Mouse (Mus musculus) gastrocnemius, postnatal 14 days (tissue): Measurements from ENCODE around the gene Fgf10. TPM values are rescaled to one million over a fixed set of nuclear protein-coding genes. Genes with fewer than 3 reads are reported as not detected.

ENCODE experiments used
- DNase-seq: peaks from one replicate; pipeline ENCODE4 v3.0.0; 2021; ENCODE audit warnings: mixed read lengths
- intact Hi-C: fragments of 180-260 bp; cut with DNase I; formaldehyde crosslinking; loops from one replicate; pipeline ENCODE4 v1.15.1; 2025; ENCODE audit warnings: low total_unique reads
- total RNA-seq, 2 experiments: library from RNA; stranded (reverse); gene quantifications; 2 replicates each; pipeline ENCODE4 v1.2.3; 2021

Gene Fgf10
- total RNA-seq, 2 experiments from 2014 or later: 0.29 to 0.53 TPM

GRCm38 (mm10) chr13:118715066-118716018 lies 45.8 kb downstream of the Fgf10 start:
- intact Hi-C loops: no loop called here

GRCm38 (mm10) chr13:118716265-118716664 lies 46.7 kb downstream of the Fgf10 start:
- intact Hi-C loops: no loop called here
- no peak for DNase-seq

More at GRCm38 (mm10) chr13:118715066-118716018, 45.8 kb downstream of the Fgf10 start:
- no peak for DNase-seq

GRCm38 (mm10) chr13:118716726-118717125 lies 47.1 kb downstream of the Fgf10 start:
- intact Hi-C loops: no loop called here
- DNase-seq: no peak

- DNase-seq: no peak
- intact Hi-C loops: no loop called here
Observed at GRCm38 (mm10) chr13:118718396-118718795, 48.8 kb downstream of the Fgf10 start.

- DNase-seq: no peak
- intact Hi-C loops: no loop called here
Observed at GRCm38 (mm10) chr13:118721668-118722067, 52.1 kb downstream of the Fgf10 start.

GRCm38 (mm10) chr13:118731850-118732552 lies 62.4 kb downstream of the Fgf10 start:
- intact Hi-C loops: no loop called here
- DNase-seq: no peak

- intact Hi-C loops: no loop called here
Observed at GRCm38 (mm10) chr13:118739854-118740411, 70.3 kb downstream of the Fgf10 start.

GRCm38 (mm10) chr13:118742788-118743187 lies 73.2 kb downstream of the Fgf10 start:
- DNase-seq: no peak
- intact Hi-C loops: no loop called here

More at GRCm38 (mm10) chr13:118739854-118740411, 70.3 kb downstream of the Fgf10 start:
- DNase-seq: no peak

GRCm38 (mm10) chr13:118744806-118745205 lies 75.2 kb downstream of the Fgf10 start:
- intact Hi-C loops: no loop called here
- DNase-seq: no peak

GRCm38 (mm10) chr13:118746427-118746826 lies 76.8 kb downstream of the Fgf10 start:
- DNase-seq: no peak
- intact Hi-C loops: no loop called here

GRCm38 (mm10) chr13:118754024-118754423 lies 84.4 kb downstream of the Fgf10 start:
- no peak for DNase-seq
- intact Hi-C loops: no loop called here

- DNase-seq: no peak
- intact Hi-C loops: no loop called here
Observed at GRCm38 (mm10) chr13:118759021-118759420, 89.4 kb downstream of the Fgf10 start.

- no peak for DNase-seq
- intact Hi-C loops: no loop called here
Observed at GRCm38 (mm10) chr13:118762982-118763381, 93.4 kb downstream of the Fgf10 start.

GRCm38 (mm10) chr13:118772188-118772587 lies 102.6 kb downstream of the Fgf10 start:
- DNase-seq: no peak
- intact Hi-C loops: no loop called here

- intact Hi-C loops: no loop called here
- DNase-seq: no peak
Observed at GRCm38 (mm10) chr13:118775148-118775547, 105.6 kb downstream of the Fgf10 start.

GRCm38 (mm10) chr13:118779161-118779560 lies 109.6 kb downstream of the Fgf10 start:
- no peak for DNase-seq
- intact Hi-C loops: no loop called here

- no peak for DNase-seq
- intact Hi-C loops: no loop called here
Observed at GRCm38 (mm10) chr13:118791753-118792152, 122.2 kb downstream of the Fgf10 start.

- DNase-seq: no peak
- intact Hi-C loops: no loop called here
Observed at GRCm38 (mm10) chr13:118792198-118792597, 122.6 kb downstream of the Fgf10 start.

- no peak for DNase-seq
- intact Hi-C loops: no loop called here
Observed at GRCm38 (mm10) chr13:118800176-118800575, 130.6 kb downstream of the Fgf10 start.

- DNase-seq: no peak
Observed at GRCm38 (mm10) chr13:118806662-118807061, 137.1 kb downstream of the Fgf10 start.

More at GRCm38 (mm10) chr13:118806662-118807061, 137.1 kb downstream of the Fgf10 start:
- intact Hi-C loops: no loop called here
